ENCODE assay signal across 9 mouse cellular contexts in the genomic region with DNA sequence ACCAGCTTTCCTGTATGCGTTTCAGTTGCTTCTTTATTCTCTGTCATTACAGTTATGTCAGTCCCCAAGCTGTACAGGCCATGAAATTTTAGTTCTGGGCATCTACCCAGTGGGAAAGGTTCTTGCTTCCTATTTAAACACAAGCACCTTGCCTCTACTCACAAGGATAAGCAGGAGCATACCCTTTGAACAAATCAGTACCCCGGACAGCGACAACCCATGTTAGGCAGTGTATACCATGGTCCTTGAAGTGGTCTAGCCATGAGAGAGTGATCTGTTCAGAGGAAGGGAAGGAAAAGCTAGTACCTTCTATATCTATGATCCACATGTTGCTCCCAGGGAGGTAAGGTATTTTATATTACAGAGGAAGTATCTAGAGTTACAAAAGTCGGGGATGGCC.
DNase-seq lines count a peak whose midpoint lies in the region; ATAC-seq and TF ChIP-seq lines count a peak whose summit lies in the region.
"Had no signal": no experiment of that assay in that cellular context is flagged by ENCODE, and none has a peak within 500 bp of the region (broad histone marks: within the 10 kb centered on the region; RNA-seq: fewer than 3 reads in every experiment).

No protein-coding gene starts in this region.

- 61% methylated on average over 4 of the region's 4 CpGs for WGBS in heart, adult 2 months
- 66% methylated on average over 4 of the region's 4 CpGs for WGBS in embryonic facial prominence, embryonic 11.5 days
- 64% methylated on average over 4 of the region's 4 CpGs for WGBS in stomach, postnatal 0 days

- intact Hi-C loops in heart, postnatal 10 days (cut with DNase I) = no loop called here
- intact Hi-C loops in heart, adult 2 months (cut with DNase I) = no loop called here

- TF ChIP-seq POLR2A in heart, adult 2 months (IDR thresholded peaks at IDR 0.05; ENCODE audit: insufficient read depth, low read depth, low read length) = no peak

- H3K4me3 ChIP-seq in heart, adult 2 months = no peak overlapping the region
- H3K4me3 ChIP-seq in embryonic facial prominence, embryonic 11.5 days (ENCODE audit: low read depth, low read length) = no peak overlapping the region
- H3K4me3 ChIP-seq in stomach, postnatal 0 days (ENCODE audit: low read depth, low read length) = no peak overlapping the region
- H3K4me3 ChIP-seq: hindbrain, embryonic 15.5 days had no signal

- H3K9ac ChIP-seq in heart, adult 2 months (ENCODE audit: low read depth, low read length) = no peak overlapping the region
- no peak overlapping the region for H3K9ac ChIP-seq in embryonic facial prominence, embryonic 11.5 days (replicated peaks; ENCODE audit: low read length)
- no peak overlapping the region for H3K9ac ChIP-seq in stomach, postnatal 0 days (ENCODE audit: low read length)
- H3K9ac ChIP-seq: hindbrain, embryonic 15.5 days had no signal

- no peak for TF ChIP-seq CTCF in heart, adult 2 months (IDR thresholded peaks at IDR 0.05)
- TF ChIP-seq CTCF in stomach, postnatal 0 days (IDR thresholded peaks at IDR 0.05; ENCODE audit: low read depth) = no peak

- no peaks in the 10 kb centered on the region for H3K36me3 ChIP-seq in heart, adult 2 months (ENCODE audit: control insufficient read depth, insufficient read depth, low read length)
- no peaks in the 10 kb centered on the region for H3K36me3 ChIP-seq in embryonic facial prominence, embryonic 11.5 days (replicated peaks; ENCODE audit: control insufficient read depth, insufficient read depth, low read depth, low read length)
- no peaks in the 10 kb centered on the region for H3K36me3 ChIP-seq in stomach, postnatal 0 days (ENCODE audit: control insufficient read depth, insufficient read depth, low read length)
- H3K36me3 ChIP-seq: hindbrain, embryonic 15.5 days had no signal

- no peaks in the 10 kb centered on the region for H3K79me2 ChIP-seq in heart, adult 2 months (replicated peaks; ENCODE audit: control insufficient read depth, insufficient read depth, low read length)

- peak; percentile 24 to 49 for DNase-seq in heart, postnatal 10 days
- no peak for DNase-seq in heart, adult 2 months
- DNase-seq in thymus, postnatal 0 days (ENCODE audit: low spot score) = peak; percentile 7
- DNase-seq in thymus, postnatal 36 days = no peak
- peak; percentile 78 for DNase-seq in embryonic facial prominence, embryonic 11.5 days (ENCODE audit: low spot score)
- peak; percentile 48 for DNase-seq in stomach, postnatal 0 days (ENCODE audit: low spot score)
- no peak for DNase-seq in layer of hippocampus, postnatal 10 days (ENCODE audit: low spot score in 2 of 2)
- no peak for DNase-seq in layer of hippocampus, postnatal 36 days

- TF ChIP-seq EP300 in heart, adult 2 months (IDR thresholded peaks at IDR 0.05; ENCODE audit: insufficient read depth, low read depth, low read length) = no peak
- no peak for TF ChIP-seq EP300 in stomach, postnatal 0 days (optimal IDR thresholded peaks at IDR 0.05)

- no peak overlapping the region for H3K4me2 ChIP-seq in embryonic facial prominence, embryonic 11.5 days (ENCODE audit: low read depth, low read length)
- H3K4me2 ChIP-seq in stomach, postnatal 0 days (replicated peaks; ENCODE audit: low read depth) = no peak overlapping the region
- H3K4me2 ChIP-seq: hindbrain, embryonic 15.5 days had no signal

- H3K27me3 ChIP-seq in heart, adult 2 months (ENCODE audit: control insufficient read depth, insufficient read depth, low read length) = no peaks in the 10 kb centered on the region
- no peaks in the 10 kb centered on the region for H3K27me3 ChIP-seq in embryonic facial prominence, embryonic 11.5 days (ENCODE audit: control insufficient read depth, insufficient read depth, low read length)
- no peaks in the 10 kb centered on the region for H3K27me3 ChIP-seq in stomach, postnatal 0 days (ENCODE audit: control insufficient read depth, insufficient read depth, low read length)
- H3K27me3 ChIP-seq: hindbrain, embryonic 15.5 days had no signal

- H3K9me3 ChIP-seq in embryonic facial prominence, embryonic 11.5 days (replicated peaks; ENCODE audit: control insufficient read depth, low read length) = no peaks in the 10 kb centered on the region
- H3K9me3 ChIP-seq in stomach, postnatal 0 days (ENCODE audit: control insufficient read depth, low read length) = no peaks in the 10 kb centered on the region
- H3K9me3 ChIP-seq: hindbrain, embryonic 15.5 days had no signal

- no peaks in the 10 kb centered on the region for H3K4me1 ChIP-seq in heart, adult 2 months (ENCODE audit: control insufficient read depth, insufficient read depth, low read length)
- no peaks in the 10 kb centered on the region for H3K4me1 ChIP-seq in embryonic facial prominence, embryonic 11.5 days (ENCODE audit: control insufficient read depth, insufficient read depth, low read length)
- no peaks in the 10 kb centered on the region for H3K4me1 ChIP-seq in stomach, postnatal 0 days (replicated peaks; ENCODE audit: control insufficient read depth, insufficient read depth)
- H3K4me1 ChIP-seq: hindbrain, embryonic 15.5 days had no signal

- ATAC-seq in embryonic facial prominence, embryonic 11.5 days (replicated peaks; ENCODE audit: insufficient number of reproducible peaks, low FRiP score, low TSS enrichment, low read depth) = no peak
- no peak for ATAC-seq in stomach, postnatal 0 days (ENCODE audit: low FRiP score, low TSS enrichment)

- H3K27ac ChIP-seq in heart, adult 2 months = no peak overlapping the region
- H3K27ac ChIP-seq in embryonic facial prominence, embryonic 11.5 days (replicated peaks; ENCODE audit: low read depth, low read length) = no peak overlapping the region
- H3K27ac ChIP-seq in stomach, postnatal 0 days (replicated peaks) = no peak overlapping the region
- H3K27ac ChIP-seq: hindbrain, embryonic 15.5 days had no signal

Comparison
In these comparisons a context has a peak if more than half of its experiments do, and no peak if none do; other contexts are left out.
1. DNase-seq: peak in heart, postnatal 10 days (2 of 2), thymus, postnatal 0 days (single experiment), embryonic facial prominence, embryonic 11.5 days (single experiment) and stomach, postnatal 0 days (single experiment); none in heart, adult 2 months (0 of 2), thymus, postnatal 36 days (0 of 2), layer of hippocampus, postnatal 10 days (0 of 2) and layer of hippocampus, postnatal 36 days (0 of 2).